ENCODE assay signal across 18 mouse cellular contexts in genomic region chr17:25409621-25410020, GRCm38 (mm10). TPM values are rescaled to one million over a fixed set of nuclear protein-coding genes. Genes with fewer than 3 reads are reported as not detected.
DNase-seq lines count a peak whose midpoint lies in the region; ATAC-seq and TF ChIP-seq lines count a peak whose summit lies in the region.
"Had no signal": no experiment of that assay in that cellular context is flagged by ENCODE, and none has a peak within 500 bp of the region (broad histone marks: within the 10 kb centered on the region; RNA-seq: fewer than 3 reads in every experiment).

No protein-coding gene starts in this region.

- ATAC-seq in heart, embryonic 11.5 days (replicated peaks; ENCODE audit: insufficient number of reproducible peaks, low FRiP score, low TSS enrichment): no peak
- no peak for ATAC-seq in midbrain, postnatal 0 days (ENCODE audit: low FRiP score)
- no peak for ATAC-seq in hindbrain, embryonic 15.5 days (ENCODE audit: low FRiP score, low read depth)
- ATAC-seq: liver, embryonic 12.5 days had no signal

- no peaks in the 10 kb centered on the region for H3K9me3 ChIP-seq in heart, embryonic 11.5 days (replicated peaks; ENCODE audit: control insufficient read depth, low read length)
- H3K9me3 ChIP-seq in midbrain, embryonic 10.5 days (replicated peaks): no peaks in the 10 kb centered on the region
- H3K9me3 ChIP-seq in midbrain, postnatal 0 days (ENCODE audit: low read length): no peaks in the 10 kb centered on the region
- no peaks in the 10 kb centered on the region for H3K9me3 ChIP-seq in hindbrain, embryonic 15.5 days
- H3K9me3 ChIP-seq: G1E; liver, embryonic 12.5 days; midbrain, embryonic 12.5 days had no signal

- no peak for DNase-seq in heart, postnatal 10 days
- no peak for DNase-seq in midbrain, embryonic 10.5 days (ENCODE audit: low spot score)
- DNase-seq in midbrain, postnatal 0 days (ENCODE audit: low spot score): no peak
- DNase-seq in urinary bladder, adult 18-20 months (ENCODE audit: low spot score in 2 of 2): no peak
- no peak for DNase-seq in adrenal gland, postnatal 25 days
- DNase-seq: cerebellum, adult 18-20 months; kidney, adult 11 months; lung, postnatal 10 days; thymus, adult 18-20 months had no signal

- intact Hi-C loops in heart, postnatal 10 days (cut with DNase I): no loop called here

- no peaks in the 10 kb centered on the region for H3K27me3 ChIP-seq in heart, embryonic 11.5 days (ENCODE audit: control insufficient read depth, insufficient read depth, low read length)
- peaks cover 12% of the 10 kb centered on the region; the same call in 1 of the 2 replicates for H3K27me3 ChIP-seq in midbrain, embryonic 10.5 days (ENCODE audit: low read depth, poor library complexity, severe bottlenecking)
- no peaks in the 10 kb centered on the region for H3K27me3 ChIP-seq in midbrain, postnatal 0 days (ENCODE audit: insufficient read depth, low read length)
- no peaks in the 10 kb centered on the region for H3K27me3 ChIP-seq in hindbrain, embryonic 15.5 days

- peaks cover 74% of the 10 kb centered on the region for H3K4me1 ChIP-seq in heart, embryonic 11.5 days (ENCODE audit: control insufficient read depth, insufficient read depth, low read length)
- H3K4me1 ChIP-seq in midbrain, embryonic 10.5 days: peaks cover 74% of the 10 kb centered on the region
- H3K4me1 ChIP-seq in midbrain, postnatal 0 days (ENCODE audit: insufficient read depth, low read length): peaks cover 31% of the 10 kb centered on the region
- peaks cover 72% of the 10 kb centered on the region for H3K4me1 ChIP-seq in hindbrain, embryonic 15.5 days (replicated peaks)

- H3K4me3 ChIP-seq in heart, embryonic 11.5 days (ENCODE audit: low read depth, low read length): no peak overlapping the region
- no peak overlapping the region for H3K4me3 ChIP-seq in midbrain, embryonic 10.5 days
- H3K4me3 ChIP-seq in midbrain, postnatal 0 days (ENCODE audit: low read depth, low read length): no peak overlapping the region
- H3K4me3 ChIP-seq in hindbrain, embryonic 15.5 days: no peak overlapping the region
- H3K4me3 ChIP-seq: left cerebral cortex, adult 2 months; liver, embryonic 12.5 days; midbrain, embryonic 12.5 days had no signal

- H3K36me3 ChIP-seq in heart, embryonic 11.5 days (ENCODE audit: control insufficient read depth, insufficient read depth, low read length): no peaks in the 10 kb centered on the region
- H3K36me3 ChIP-seq in midbrain, embryonic 10.5 days: no peaks in the 10 kb centered on the region
- H3K36me3 ChIP-seq in midbrain, postnatal 0 days (ENCODE audit: insufficient read depth, low read length): no peaks in the 10 kb centered on the region
- no peaks in the 10 kb centered on the region for H3K36me3 ChIP-seq in hindbrain, embryonic 15.5 days
- H3K36me3 ChIP-seq: G1E; liver, embryonic 12.5 days; midbrain, embryonic 12.5 days had no signal

- no peak for TF ChIP-seq CTCF in midbrain, postnatal 0 days (IDR thresholded peaks at IDR 0.05)

- peak overlapping the region; percentile 31 for H3K4me2 ChIP-seq in heart, embryonic 11.5 days
- no peak overlapping the region for H3K4me2 ChIP-seq in midbrain, postnatal 0 days (ENCODE audit: low read depth, low read length, poor library complexity, severe bottlenecking)
- H3K4me2 ChIP-seq in hindbrain, embryonic 15.5 days: no peak overlapping the region
- H3K4me2 ChIP-seq: liver, embryonic 12.5 days; midbrain, embryonic 12.5 days had no signal

- H3K27ac ChIP-seq in heart, embryonic 11.5 days (ENCODE audit: low read depth, low read length): peak overlapping the region; percentile 82
- peak overlapping the region; percentile 52; the same call in 1 of the 2 replicates for H3K27ac ChIP-seq in midbrain, embryonic 10.5 days (replicated peaks)
- H3K27ac ChIP-seq in midbrain, postnatal 0 days (ENCODE audit: low read depth, low read length): no peak overlapping the region
- H3K27ac ChIP-seq in hindbrain, embryonic 15.5 days (replicated peaks): peak overlapping the region; percentile 56
- H3K27ac ChIP-seq: left cerebral cortex, adult 2 months; liver, embryonic 12.5 days; midbrain, embryonic 12.5 days had no signal

- WGBS in heart, embryonic 11.5 days (ENCODE audit: insufficient replicate concordance): 79% methylated on average over 7 of the region's 7 CpGs
- WGBS in midbrain, embryonic 10.5 days: 76% methylated on average over 7 of the region's 7 CpGs
- WGBS in midbrain, postnatal 0 days: 46% methylated on average over 7 of the region's 7 CpGs
- WGBS in hindbrain, embryonic 15.5 days: 50% methylated on average over 7 of the region's 7 CpGs

- peak overlapping the region; percentile 52; the same call in 1 of the 2 replicates for H3K9ac ChIP-seq in heart, embryonic 11.5 days (ENCODE audit: low read depth, low read length)
- H3K9ac ChIP-seq in midbrain, postnatal 0 days (replicated peaks; ENCODE audit: low read length, poor library complexity, severe bottlenecking): no peak overlapping the region
- H3K9ac ChIP-seq in hindbrain, embryonic 15.5 days: no peak overlapping the region
- H3K9ac ChIP-seq: liver, embryonic 12.5 days; midbrain, embryonic 12.5 days had no signal

RNA-seq across cellular contexts. Expression of gene Cacna1h, which starts 24.0 kb away (rescaled TPM):
- 10.3 and 10.6 TPM in 2 replicates for polyA plus RNA-seq in heart, embryonic 11.5 days (2014; fragmentation: Nextera tagmentation; extraction: Ambion mirVana)
- 1 to 10 TPM; 7.9 to 8.4 TPM for total RNA-seq in heart, postnatal 10 days (2021)
- 2.1 and 3.6 TPM in 2 replicates for polyA plus RNA-seq in midbrain, embryonic 10.5 days (2016; fragmentation: Nextera tagmentation; extraction: Ambion mirVana)
- 117 and 164 TPM in 2 replicates for total RNA-seq in midbrain, postnatal 0 days (2014; rRNA removed)
- polyA plus RNA-seq in midbrain, postnatal 0 days (2015; fragmentation: Nextera tagmentation; extraction: Ambion mirVana): 7.6 and 9.5 TPM in 2 replicates
- polyA plus RNA-seq in hindbrain, embryonic 15.5 days (2015; fragmentation: Nextera tagmentation; extraction: Ambion mirVana): 10.0 and 10.6 TPM in 2 replicates
- 100 and 109 TPM in 2 replicates for total RNA-seq in adrenal gland, postnatal 25 days (2021)
- polyA plus RNA-seq: C2C12, G1E had no signal

RNA-seq across cellular contexts. Expression of gene Tpsg1, which starts 40.5 kb away (rescaled TPM):
- 0.69 and 1.6 TPM in 2 replicates for polyA plus RNA-seq in heart, embryonic 11.5 days (2014; fragmentation: Nextera tagmentation; extraction: Ambion mirVana)
- not detected for total RNA-seq in heart, postnatal 10 days (2021)
- polyA plus RNA-seq in midbrain, embryonic 10.5 days (2016; fragmentation: Nextera tagmentation; extraction: Ambion mirVana): not detected in 2 replicates
- total RNA-seq in midbrain, postnatal 0 days (2014; rRNA removed): not detected in 2 replicates
- 1.0 and 1.2 TPM in 2 replicates for polyA plus RNA-seq in midbrain, postnatal 0 days (2015; fragmentation: Nextera tagmentation; extraction: Ambion mirVana)
- 0.64 and 0.79 TPM in 2 replicates for polyA plus RNA-seq in hindbrain, embryonic 15.5 days (2015; fragmentation: Nextera tagmentation; extraction: Ambion mirVana)
- not detected in 2 replicates for total RNA-seq in adrenal gland, postnatal 25 days (2021)
- total RNA-seq: left cerebral cortex, adult 2 months had no signal
- polyA plus RNA-seq: C2C12; G1E; gonadal fat pad, adult 2 months had no signal

RNA-seq across cellular contexts. Expression of gene Tpsb2, which starts 43.5 kb away (rescaled TPM):
- polyA plus RNA-seq in heart, embryonic 11.5 days (2014; fragmentation: Nextera tagmentation; extraction: Ambion mirVana): not detected in 2 replicates
- total RNA-seq in heart, postnatal 10 days (2021): 1 to 10 TPM; 6.0 to 6.7 TPM
- not detected in 2 replicates for polyA plus RNA-seq in midbrain, embryonic 10.5 days (2016; fragmentation: Nextera tagmentation; extraction: Ambion mirVana)
- 0.28 and 1.8 TPM in 2 replicates for total RNA-seq in midbrain, postnatal 0 days (2014; rRNA removed)
- 0.60 and 1.0 TPM in 2 replicates for polyA plus RNA-seq in midbrain, postnatal 0 days (2015; fragmentation: Nextera tagmentation; extraction: Ambion mirVana)
- polyA plus RNA-seq in hindbrain, embryonic 15.5 days (2015; fragmentation: Nextera tagmentation; extraction: Ambion mirVana): 0.14 and 0.23 TPM in 2 replicates
- total RNA-seq in adrenal gland, postnatal 25 days (2021): 0.58 and 1.1 TPM in 2 replicates
- total RNA-seq: left cerebral cortex, adult 2 months had no signal
- polyA plus RNA-seq: C2C12; G1E; liver, embryonic 12.5 days; midbrain, embryonic 12.5 days had no signal

RNA-seq across cellular contexts. Expression of gene Tekt4, which starts 44.8 kb away (rescaled TPM):
- polyA plus RNA-seq in heart, embryonic 11.5 days (2014; fragmentation: Nextera tagmentation; extraction: Ambion mirVana): 0.97 and 1.2 TPM in 2 replicates
- not detected for total RNA-seq in heart, postnatal 10 days (2021)
- 0.17 and 0.38 TPM in 2 replicates for polyA plus RNA-seq in midbrain, embryonic 10.5 days (2016; fragmentation: Nextera tagmentation; extraction: Ambion mirVana)
- 1.9 and 5.2 TPM in 2 replicates for total RNA-seq in midbrain, postnatal 0 days (2014; rRNA removed)
- 2.1 and 2.3 TPM in 2 replicates for polyA plus RNA-seq in midbrain, postnatal 0 days (2015; fragmentation: Nextera tagmentation; extraction: Ambion mirVana)
- 1.1 and 1.3 TPM in 2 replicates for polyA plus RNA-seq in hindbrain, embryonic 15.5 days (2015; fragmentation: Nextera tagmentation; extraction: Ambion mirVana)
- total RNA-seq in adrenal gland, postnatal 25 days (2021): not detected in 2 replicates
- total RNA-seq: G1E had no signal
- polyA plus RNA-seq: C2C12; G1E; large intestine, adult 2 months; liver, embryonic 12.5 days had no signal
